Mouse (Mus musculus) adrenal gland, postnatal 14 days (tissue): Measurements from ENCODE around the gene Gm4924. TPM values are rescaled to one million over a fixed set of nuclear protein-coding genes. Genes with fewer than 3 reads are reported as not detected.

Experiments
- DNase-seq: peaks from one replicate; pipeline ENCODE4 v3.0.0; 2021; ENCODE audit warnings: mixed read lengths
- long read RNA-seq, 2 experiments: library from polyadenylated mRNA; stranded (forward); transcript quantifications; one replicate each; pipeline ENCODE4 v2.0.0; 2021
- total RNA-seq: library from RNA; stranded (reverse); gene quantifications from 2 replicates; pipeline ENCODE4 v1.2.3, GENCODE M21; 2021

Gene Gm4924
- 4.3 and 5.2 TPM in 2 replicates for total RNA-seq
- long read RNA-seq, experiment 1, transcript Gm4924-203 (4 exons, 3,330 nt), result major isoform, 6 of 9 reads
- long read RNA-seq, experiment 1, partial matches to known transcripts, result 0 of 9 reads
- long read RNA-seq, experiment 1, other reads (novel, unspliced or antisense), result 3 of 9 reads
- long read RNA-seq, experiment 2, partial matches to known transcripts, result 0 of 3 reads
- long read RNA-seq, experiment 2, other reads (novel, unspliced or antisense), result 1 of 3 reads

- DNase-seq, result peak; percentile 87
Observed at GRCm38 (mm10) chr10:82354083-82355010, at the start of gene Gm4924. Gm4924 (plus strand) TSS chr10:82354255.

- DNase-seq, result no peak
Observed at GRCm38 (mm10) chr10:82316482-82316881, 37.6 kb upstream of the Gm4924 start, which contains the start of gene 4932415D10Rik. 4932415D10Rik (minus strand) TSS chr10:82316582.

GRCm38 (mm10) chr10:82320134-82320533, 33.9 kb upstream of the Gm4924 start:
- peak; percentile 8 for DNase-seq

GRCm38 (mm10) chr10:82329826-82330225, 24.2 kb upstream of the Gm4924 start:
- no peak for DNase-seq

- no peak for DNase-seq
Observed at GRCm38 (mm10) chr10:82355401-82355800, 1.3 kb downstream of the Gm4924 start.

- no peak for DNase-seq
Observed at GRCm38 (mm10) chr10:82361911-82362310, 7.9 kb downstream of the Gm4924 start.

GRCm38 (mm10) chr10:82382992-82383391, 28.9 kb downstream of the Gm4924 start:
- DNase-seq, result no peak

GRCm38 (mm10) chr10:82409511-82409910, 55.5 kb downstream of the Gm4924 start:
- no peak for DNase-seq

- DNase-seq, result no peak
Observed at GRCm38 (mm10) chr10:82423631-82424030, 69.6 kb downstream of the Gm4924 start.

Other genes with a start within 250 kb of the Gm4924 start
- 3.7 and 4.1 TPM in 2 replicates for gene AU041133, start 226.2 kb upstream of the Gm4924 start, total RNA-seq
- gene Zfp938, start 113.0 kb upstream of the Gm4924 start, total RNA-seq, result 5.1 and 7.2 TPM in 2 replicates
- not detected in 2 replicates for gene 4932415D10Rik, start 37.7 kb upstream of the Gm4924 start, total RNA-seq
- gene Gm1553, start 138.4 kb downstream of the Gm4924 start, total RNA-seq, result not detected in 2 replicates